Mouse (Mus musculus): Measurements from ENCODE around the gene Ccdc141.
A peak's percentile ranks its signal among the peaks of the same experiment; 100 is the strongest.

DNA sequence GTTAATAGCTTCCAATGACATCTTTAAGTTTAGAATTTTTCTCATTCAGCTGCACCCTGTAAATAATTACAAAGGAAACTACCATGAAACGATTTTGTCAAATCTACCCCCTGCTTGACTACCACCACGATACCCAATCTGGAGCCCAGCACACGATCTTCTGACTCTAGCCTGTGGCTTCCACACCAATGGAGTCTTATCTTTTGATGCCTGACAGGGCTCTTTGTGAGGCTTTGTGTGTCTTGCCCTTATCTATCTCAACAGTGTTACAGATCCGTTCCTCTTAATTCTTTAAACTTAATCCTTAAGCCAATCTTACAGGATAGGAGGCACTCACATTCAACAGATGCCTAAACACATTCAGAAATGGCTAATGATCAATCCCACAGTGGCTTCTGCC, 16.4 kb downstream of the Ccdc141 start:
- no peak for TF ChIP-seq CTCF (IDR thresholded peaks at IDR 0.05; ENCODE audit: low read depth)
- peak; percentile 43; the same call in 1 of the 2 replicates for TF ChIP-seq EP300 (IDR thresholded peaks at IDR 0.05; ENCODE audit: low read depth)

All from liver, postnatal 0 days (tissue).